Mouse (Mus musculus) embryonic facial prominence, embryonic 14.5 days (tissue): ENCODE measurements around the gene Hoxd11. TPM values are rescaled to one million over a fixed set of nuclear protein-coding genes. Genes with fewer than 3 reads are reported as not detected.

ENCODE experiments used
- ATAC-seq: fragments of 200-750 bp; cut with Nextera tagmentation; 2 replicates; pipeline ENCODE4 v1.8.0; 2017; ENCODE audit warnings: low read depth, moderate number of reproducible peaks, moderate TSS enrichment
- DNase-seq: peaks from one replicate; pipeline ENCODE4 v3.0.0-alpha.2; 2015; ENCODE audit warnings: low spot score
- H3K27ac ChIP-seq: fragments of 300-500 bp; sonication (generic); replicated peaks from 2 replicates; pipeline ENCODE4 v1.5.1; 2014; ENCODE audit warnings: low read depth, mild to moderate bottlenecking, low read length, moderate library complexity
- H3K27me3 ChIP-seq: fragments of 300-500 bp; sonication (generic); replicated peaks from 2 replicates; pipeline ENCODE4 v1.6.1; 2014; ENCODE audit warnings: low read length; ENCODE audit not compliant: control insufficient read depth, insufficient read depth
- H3K36me3 ChIP-seq: fragments of 300-500 bp; sonication (generic); 2 replicates; pipeline ENCODE4 v1.6.1; 2014; ENCODE audit warnings: low read length, mixed read lengths; ENCODE audit not compliant: control insufficient read depth, insufficient read depth
- H3K4me1 ChIP-seq: fragments of 300-500 bp; sonication (generic); 2 replicates; pipeline ENCODE4 v1.6.1; 2014; ENCODE audit warnings: antibody characterized with exemption, low read length; ENCODE audit not compliant: control insufficient read depth, insufficient read depth
- H3K4me2 ChIP-seq: fragments of 300-500 bp; sonication (generic); 2 replicates; pipeline ENCODE4 v1.6.1; 2014; ENCODE audit warnings: low read depth, mild to moderate bottlenecking, low read length, moderate library complexity, mixed read lengths
- H3K4me3 ChIP-seq: fragments of 300-500 bp; sonication (generic); 2 replicates; pipeline ENCODE4 v1.5.1; 2014; ENCODE audit warnings: low read depth, mild to moderate bottlenecking, low read length
- H3K9ac ChIP-seq: fragments of 300-500 bp; sonication (generic); 2 replicates; pipeline ENCODE4 v1.6.1; 2014; ENCODE audit warnings: low read depth, mild to moderate bottlenecking, low read length, moderate library complexity, mixed read lengths
- H3K9me3 ChIP-seq: fragments of 300-500 bp; sonication (generic); 2 replicates; pipeline ENCODE4 v1.6.1; 2016; ENCODE audit warnings: low read length; ENCODE audit not compliant: control insufficient read depth
- WGBS: fragments of 180-500 bp; shearing (Covaris S2); extraction: QIAGEN DNeasy Blood & Tissue Kit; methylation state at CpG from one replicate; pipeline ENCODE4 v1.1.7; 2014; 5-methylcytosine and 5-hydroxymethylcytosine counted together
- microRNA counts: library from miRNA; unstranded; fragments of <30 nt; microRNA quantifications from one replicate; lab custom pipeline; 2017
- microRNA-seq: library from miRNA; unstranded; fragments of <30 nt; microRNA quantifications from one replicate; pipeline ENCODE4, GENCODE M21; 2016; ENCODE audit warnings: borderline number of aligned reads
- polyA plus RNA-seq: library from polyadenylated mRNA; unstranded; fragments of >200 nt; fragmentation: Nextera tagmentation; extraction: Ambion mirVana; gene quantifications from 2 replicates; pipeline ENCODE4 v1.2.1, GENCODE M21; 2014

Hoxd11 gene
- polyA plus RNA-seq, 1 experiment from 2014 or later, result not detected

DNA sequence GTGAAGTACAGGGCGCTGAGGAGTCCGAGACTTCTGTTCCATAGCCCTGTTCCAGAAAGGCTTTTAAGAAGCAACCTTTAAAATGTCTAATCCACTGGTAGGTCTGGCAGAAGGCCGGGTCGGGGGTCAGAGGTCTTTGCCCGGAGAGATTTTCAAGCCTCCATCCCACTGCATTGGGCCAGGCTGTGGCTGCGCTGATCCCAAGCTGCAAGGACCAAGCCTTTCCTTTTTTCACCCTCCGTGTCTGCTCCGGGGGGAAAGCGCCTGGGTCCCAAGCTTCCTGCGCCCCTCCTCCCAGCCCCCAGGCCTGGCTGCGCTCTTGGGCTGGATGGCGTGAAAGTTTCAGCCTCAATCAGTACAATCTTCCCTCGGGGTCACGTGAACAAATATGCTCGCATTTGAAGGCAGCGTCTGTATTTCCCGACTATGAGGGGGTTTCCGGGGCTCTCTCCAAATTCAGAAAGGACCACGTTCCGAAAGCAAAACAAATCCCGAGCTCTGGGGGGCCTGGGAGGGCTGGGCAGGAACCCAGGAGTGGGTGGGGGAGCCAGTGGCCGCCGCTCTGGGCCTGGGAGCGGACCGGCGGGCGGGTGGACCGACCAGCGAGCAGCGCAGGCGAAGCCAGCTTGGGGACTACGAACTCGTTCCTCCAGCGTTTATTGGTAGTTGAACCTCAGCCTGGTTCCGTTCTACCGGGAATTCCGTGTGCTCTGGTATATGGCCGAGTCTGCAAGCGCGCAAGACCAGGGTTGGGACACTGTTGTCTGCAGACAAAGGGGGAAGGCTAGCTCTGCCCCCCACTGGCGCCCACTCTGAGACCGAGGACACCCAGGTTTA is 56.7 kb downstream of the Hoxd11 start:
- ATAC-seq (no peak), DNase-seq (no peak)
- H3K27me3 ChIP-seq, result peaks cover 98% of the 10 kb centered on the region
- peak overlapping the region; percentile 29 for H3K4me3 ChIP-seq
- H3K36me3 ChIP-seq, result no peaks in the 10 kb centered on the region
- 4% methylated on average over 33 of the region's 42 CpGs for WGBS
- H3K9me3 ChIP-seq, result no peaks in the 10 kb centered on the region
- no peaks in the 10 kb centered on the region; the same call in 1 of the 2 replicates for H3K4me1 ChIP-seq
- H3K4me2 ChIP-seq, result peak overlapping the region; percentile 46
- peak overlapping the region; percentile 42 for H3K9ac ChIP-seq
- H3K27ac ChIP-seq, result no peak overlapping the region; the same call in 1 of the 2 replicates

MicroRNA genes within 50 kb of the gene (microRNA counts, 519-probe panel; counts per million panel counts)
- 2,742 counts per million, percentile 59 among the panel's probes with 10 or more counts for microRNA mmu-miR-10b (lab: Ali Mortazavi, UCI)

Small RNAs within 50 kb of the gene (microRNA-seq; reads per million reads assigned to microRNA genes)
- gene Gm44463 (not detected), gene Mir10b (6,645 reads per million, percentile 92 among the genes with 10 or more reads in this experiment)

Other genes starting within 250 kb of the Hoxd11 start
- 25.5 and 27.8 TPM in 2 replicates for gene Lnpk, start 100.1 kb upstream of the Hoxd11 start, polyA plus RNA-seq
- not detected in 2 replicates for gene Evx2, start 20.0 kb upstream of the Hoxd11 start, polyA plus RNA-seq
- gene Hoxd13, start 11.2 kb upstream of the Hoxd11 start, polyA plus RNA-seq, result not detected in 2 replicates
- gene Hoxd12, start 4.5 kb upstream of the Hoxd11 start, polyA plus RNA-seq, result not detected in 2 replicates
- 0.37 and 0.45 TPM in 2 replicates for gene Hoxd10, start 12.4 kb downstream of the Hoxd11 start, polyA plus RNA-seq
- gene Hoxd9, start 18.2 kb downstream of the Hoxd11 start, polyA plus RNA-seq, result 2.0 and 2.3 TPM in 2 replicates
- 8.7 and 10.3 TPM in 2 replicates for gene Hoxd8, start 25.1 kb downstream of the Hoxd11 start, polyA plus RNA-seq
- 3.8 and 4.7 TPM in 2 replicates for gene Hoxd3, start 32.4 kb downstream of the Hoxd11 start, polyA plus RNA-seq
- gene Hoxd4, start 32.4 kb downstream of the Hoxd11 start, polyA plus RNA-seq, result 0.63 and 0.82 TPM in 2 replicates
- 0.13 TPM in 1 of 2 replicates, not detected in the other for gene Gm28230, start 47.2 kb downstream of the Hoxd11 start, polyA plus RNA-seq
- gene Hoxd1, start 83.4 kb downstream of the Hoxd11 start, polyA plus RNA-seq, result 3.9 and 4.7 TPM in 2 replicates
- 121 and 140 TPM in 2 replicates for gene Mtx2, start 146.2 kb downstream of the Hoxd11 start, polyA plus RNA-seq